Mouse (Mus musculus): ENCODE data around the gene Cspg4.
"Not testable (repeated sequence)": the region's sequence is repeated elsewhere in the genome, so short reads cannot be mapped to it uniquely, and the experiment has no call there.

The Cspg4 gene

GRCm38 (mm10) chr9:56893313-56893712, 28.5 kb downstream of the Cspg4 start:
- no peak for DNase-seq

GRCm38 (mm10) chr9:56894006-56894405, 29.2 kb downstream of the Cspg4 start:
- DNase-seq, result peak; percentile 73

- DNase-seq, result no peak
Observed at GRCm38 (mm10) chr9:56896779-56897178, 31.9 kb downstream of the Cspg4 start.

GRCm38 (mm10) chr9:56899409-56899808, 34.6 kb downstream of the Cspg4 start:
- no peak for DNase-seq

GRCm38 (mm10) chr9:56900060-56900459, 35.2 kb downstream of the Cspg4 start:
- DNase-seq, result no peak

- peak; percentile 19 for DNase-seq
Observed at GRCm38 (mm10) chr9:56900571-56900970, 35.7 kb downstream of the Cspg4 start.

- DNase-seq, result peak; percentile 60
Observed at GRCm38 (mm10) chr9:56901187-56901586, 36.4 kb downstream of the Cspg4 start.

- no peak for DNase-seq
Observed at GRCm38 (mm10) chr9:56903662-56904061, 38.8 kb downstream of the Cspg4 start.

GRCm38 (mm10) chr9:56907549-56907948, 42.7 kb downstream of the Cspg4 start:
- DNase-seq, result no peak

GRCm38 (mm10) chr9:56909991-56910390, 45.2 kb downstream of the Cspg4 start:
- not testable (repeated sequence) for DNase-seq

- no peak for DNase-seq
Observed at GRCm38 (mm10) chr9:56911017-56911416, 46.2 kb downstream of the Cspg4 start.

- no peak for DNase-seq
Observed at GRCm38 (mm10) chr9:56913991-56914390, 49.2 kb downstream of the Cspg4 start.

GRCm38 (mm10) chr9:56915116-56915515, 50.3 kb downstream of the Cspg4 start:
- DNase-seq, result peak; percentile 43

GRCm38 (mm10) chr9:56915695-56916410, 51.0 kb downstream of the Cspg4 start:
- peak; percentile 64 for DNase-seq

- no peak for DNase-seq
Observed at GRCm38 (mm10) chr9:56917131-56917530, 52.3 kb downstream of the Cspg4 start.

- DNase-seq, result no peak
Observed at GRCm38 (mm10) chr9:56918466-56918865, 53.6 kb downstream of the Cspg4 start.

- no peak for DNase-seq
Observed at GRCm38 (mm10) chr9:56922746-56923145, 57.9 kb downstream of the Cspg4 start.

- peak; percentile 42 for DNase-seq
Observed at GRCm38 (mm10) chr9:56923841-56924650, 59.2 kb downstream of the Cspg4 start.

GRCm38 (mm10) chr9:56924651-56925027, 59.8 kb downstream of the Cspg4 start:
- DNase-seq, result peak; percentile 92

- no peak for DNase-seq
Observed at GRCm38 (mm10) chr9:56925291-56926024, 60.6 kb downstream of the Cspg4 start.

- no peak for DNase-seq
Observed at GRCm38 (mm10) chr9:56926025-56926360, 61.2 kb downstream of the Cspg4 start.

GRCm38 (mm10) chr9:56926387-56926786, 61.6 kb downstream of the Cspg4 start:
- no peak for DNase-seq

GRCm38 (mm10) chr9:56927191-56928012, 62.6 kb downstream of the Cspg4 start:
- peak; percentile 76 for DNase-seq
